Mouse (Mus musculus) testis, adult 2 months (tissue): ENCODE results near the gene Sptlc2.

Experiments
- CTCF ChIP-seq: fragments of 200-500 bp; IDR thresholded peaks from 2 replicates; pipeline ENCODE4 v1.5.1; 2012; ENCODE audit warnings: low read depth, mild to moderate bottlenecking, inconsistent platforms, low read length, moderate library complexity; ENCODE audit not compliant: control insufficient read depth, insufficient read depth, insufficient replicate concordance
- POLR2A ChIP-seq: fragments of 200-500 bp; IDR thresholded peaks from 2 replicates; pipeline ENCODE4 v1.6.1; 2012; ENCODE audit warnings: low read depth, mild to moderate bottlenecking, inconsistent platforms, low read length, moderate library complexity; ENCODE audit not compliant: control insufficient read depth

GRCm38 (mm10) chr12:87397126-87397525, 9.0 kb upstream of the Sptlc2 start:
- TF ChIP-seq CTCF: no peak
- no peak for TF ChIP-seq POLR2A
